Mouse (Mus musculus) MEL (cell line): Measurements from ENCODE around the gene Rnf151.

Source experiments
- CHD2 ChIP-seq: IDR thresholded peaks from 2 replicates; pipeline ENCODE4 v1.6.1; 2011; ENCODE audit warnings: low read length, improper control_type of control experiment
- CTCF ChIP-seq, 3 experiments: IDR thresholded peaks in 2 of 3; conservative IDR thresholded peaks in 1 of 3; 2 replicates each; pipeline ENCODE4 v1.5.1; 2011 to 2012; ENCODE audit warnings: low read length in 3 of 3, low read depth in 2 of 3, mild to moderate bottlenecking in 2 of 3, improper control_type of control experiment in 1 of 3, inconsistent platforms in 1 of 3, mixed read lengths in 1 of 3, moderate library complexity in 1 of 3; ENCODE audit not compliant: control insufficient read depth in 1 of 3, insufficient read depth in 1 of 3, poor library complexity in 1 of 3, severe bottlenecking in 1 of 3
- EP300 ChIP-seq, 2 experiments: IDR thresholded peaks; 2 replicates each; pipeline ENCODE4 v1.6.1; 2011; ENCODE audit warnings: improper control_type of control experiment in 2 of 2, low read length in 2 of 2, low read depth in 1 of 2, mild to moderate bottlenecking in 1 of 2
- GATA1 ChIP-seq: IDR thresholded peaks from 2 replicates; pipeline ENCODE4 v1.6.1; 2011; ENCODE audit warnings: low read depth, low read length, improper control_type of control experiment
- MAFK ChIP-seq: IDR thresholded peaks from 2 replicates; pipeline ENCODE4 v1.6.1; 2011; ENCODE audit warnings: low read depth, mild to moderate bottlenecking, low read length, improper control_type of control experiment, borderline replicate concordance
- MAX ChIP-seq: IDR thresholded peaks from 2 replicates; pipeline ENCODE4 v1.6.1; 2011; ENCODE audit warnings: low read length, improper control_type of control experiment
- MAZ ChIP-seq: IDR thresholded peaks from 2 replicates; pipeline ENCODE4 v1.6.1; 2012; ENCODE audit warnings: low read depth, mild to moderate bottlenecking, inconsistent platforms, low read length, improper control_type of control experiment
- POLR2A ChIP-seq, 2 experiments: IDR thresholded peaks; 2 replicates each; pipeline ENCODE4 v1.6.1; 2011 to 2012; ENCODE audit warnings: low read length in 2 of 2, mild to moderate bottlenecking in 2 of 2, control low read depth in 1 of 2, improper control_type of control experiment in 1 of 2, low read depth in 1 of 2, moderate library complexity in 1 of 2; ENCODE audit not compliant: control insufficient read depth in 1 of 2, insufficient read depth in 1 of 2, poor library complexity in 1 of 2
- POLR2AphosphoS2 ChIP-seq: IDR thresholded peaks from 2 replicates; pipeline ENCODE4 v1.6.1; 2011; ENCODE audit warnings: low read length, improper control_type of control experiment
- RAD21 ChIP-seq: IDR thresholded peaks from 2 replicates; pipeline ENCODE4 v1.6.1; 2011; ENCODE audit warnings: mild to moderate bottlenecking, low read depth, low read length, improper control_type of control experiment
- ZC3H11A ChIP-seq: IDR thresholded peaks from 2 replicates; pipeline ENCODE4 v1.6.1; 2012; ENCODE audit warnings: low read depth, mild to moderate bottlenecking, inconsistent platforms, low read length, improper control_type of control experiment
- ZNF384 ChIP-seq: IDR thresholded peaks from 2 replicates; pipeline ENCODE4 v1.6.1; 2012; ENCODE audit warnings: low read depth, mild to moderate bottlenecking, inconsistent platforms, low read length, improper control_type of control experiment

GRCm38 (mm10) chr17:24722220-24722924 is 4.5 kb upstream of the Rnf151 start:
- TF ChIP-seq GATA1 = no peak
- no peak for TF ChIP-seq CTCF (IDR thresholded peaks at IDR 0.05 in 2 of 3, conservative IDR thresholded peaks at IDR 0.05 in 1 of 3; ENCODE audit: control insufficient read depth in 1 of 3, insufficient read depth in 1 of 3, low read depth in 2 of 3, low read length in 3 of 3, poor library complexity in 1 of 3, severe bottlenecking in 1 of 3)
- peak; percentile 24 to 79; a peak in 3 of 4 replicates for TF ChIP-seq POLR2A (IDR thresholded peaks at IDR 0.05; ENCODE audit: control insufficient read depth in 1 of 2, insufficient read depth in 1 of 2, low read depth in 1 of 2, low read length in 2 of 2, poor library complexity in 1 of 2)
- no peak for TF ChIP-seq ZC3H11A
- TF ChIP-seq RAD21 = no peak
- no peak for TF ChIP-seq EP300 (IDR thresholded peaks at IDR 0.05; ENCODE audit: low read depth in 1 of 2, low read length in 2 of 2)
- TF ChIP-seq CHD2 = no peak; the same call in 1 of the 2 replicates
- TF ChIP-seq ZNF384 = no peak
- TF ChIP-seq POLR2AphosphoS2 = peak; percentile 94
- no peak for TF ChIP-seq MAFK
- TF ChIP-seq MAX = peak; percentile 5; the same call in 1 of the 2 replicates
- TF ChIP-seq MAZ = no peak
